Mouse (Mus musculus): ENCODE data around the gene Gm38392. TPM values are rescaled to one million over a fixed set of nuclear protein-coding genes. Genes with fewer than 3 reads are reported as not detected.
A peak's percentile ranks its signal among the peaks of the same experiment; 100 is the strongest.

Gm38392 gene
- polyA plus RNA-seq, 1 experiment, result not detected

DNA sequence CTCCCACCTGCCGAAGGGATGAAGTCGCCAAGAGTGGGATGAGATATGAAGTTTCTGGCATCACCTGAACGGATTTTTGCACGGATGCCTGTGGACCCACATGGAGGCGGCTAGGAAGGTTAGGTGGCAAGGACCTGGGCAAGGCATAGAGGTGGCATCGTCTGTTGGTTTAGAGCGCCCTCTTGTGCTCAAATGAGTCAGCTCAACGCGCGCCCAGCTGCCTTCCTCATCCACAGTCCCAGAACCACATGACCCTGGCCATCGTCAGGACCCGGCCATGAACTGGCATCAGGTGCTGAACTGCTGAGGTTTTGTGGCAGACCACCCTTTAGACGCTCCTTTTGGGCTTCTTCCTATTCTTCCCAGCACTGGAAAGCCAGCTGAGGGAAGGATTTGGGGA is 44.5 kb downstream of the Gm38392 start:
- TF ChIP-seq CTCF (IDR thresholded peaks at IDR 0.05; ENCODE audit: extremely low read depth, insufficient read length, insufficient replicate concordance, low read depth, low read length) (peak; percentile 83), POLR2A (IDR thresholded peaks at IDR 0.05; ENCODE audit: low read depth, low read length) (no peak)
- Histone ChIP-seq H3K4me1 (ENCODE audit: control insufficient read depth, insufficient read depth, insufficient read length, low read length) (no peaks in the 10 kb centered on the region), H3K4me3 (ENCODE audit: low read depth, low read length) (no peak overlapping the region), H3K36me3 (ENCODE audit: control insufficient read depth, insufficient read depth, low read length) (no peaks in the 10 kb centered on the region), H3K27me3 (ENCODE audit: control insufficient read depth, insufficient read depth, low read length) (peaks cover 30% of the 10 kb centered on the region), H3K27ac (ENCODE audit: insufficient read depth, low read depth, low read length) (no peak overlapping the region)
- 2% methylated on average over 13 of the region's 13 CpGs for WGBS

DNA sequence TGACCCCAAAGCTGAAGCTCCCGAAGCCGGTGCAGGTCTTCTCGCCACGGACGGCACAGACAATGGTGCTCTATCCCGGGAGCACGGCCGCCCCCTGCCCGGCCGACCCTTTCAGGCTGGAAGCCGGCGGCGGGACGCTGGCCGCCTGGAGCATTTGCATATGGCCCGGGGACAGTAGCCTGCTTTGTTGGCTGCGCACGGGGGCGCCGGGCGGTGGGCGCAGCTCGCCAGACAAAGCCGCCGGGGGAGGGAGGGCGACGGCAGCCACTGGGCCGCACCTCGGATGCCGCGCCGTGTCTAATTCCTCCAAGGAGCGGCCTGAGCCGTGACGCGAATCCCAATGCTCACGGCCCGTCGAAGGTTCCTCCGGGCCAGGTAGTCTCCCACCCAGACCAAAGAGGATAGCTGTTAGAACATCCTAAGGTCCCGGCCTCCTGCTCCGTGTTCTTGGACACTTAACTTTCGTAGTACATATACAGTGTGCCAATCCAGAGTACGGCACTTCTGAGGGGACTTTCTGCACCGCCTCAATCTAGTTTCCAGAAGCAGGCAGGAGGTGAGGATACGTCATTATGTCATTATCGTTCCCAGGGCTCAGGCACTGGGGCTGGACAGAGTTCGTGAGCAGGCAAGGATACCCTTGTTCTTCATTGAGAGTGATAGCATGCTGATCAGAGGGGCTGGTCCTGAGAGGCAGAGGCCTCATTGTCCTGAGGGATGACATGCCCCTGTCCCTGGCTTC is 45.8 kb downstream of the Gm38392 start:
- H3K4me3 ChIP-seq (ENCODE audit: low read depth, low read length), result no peak overlapping the region

DNA sequence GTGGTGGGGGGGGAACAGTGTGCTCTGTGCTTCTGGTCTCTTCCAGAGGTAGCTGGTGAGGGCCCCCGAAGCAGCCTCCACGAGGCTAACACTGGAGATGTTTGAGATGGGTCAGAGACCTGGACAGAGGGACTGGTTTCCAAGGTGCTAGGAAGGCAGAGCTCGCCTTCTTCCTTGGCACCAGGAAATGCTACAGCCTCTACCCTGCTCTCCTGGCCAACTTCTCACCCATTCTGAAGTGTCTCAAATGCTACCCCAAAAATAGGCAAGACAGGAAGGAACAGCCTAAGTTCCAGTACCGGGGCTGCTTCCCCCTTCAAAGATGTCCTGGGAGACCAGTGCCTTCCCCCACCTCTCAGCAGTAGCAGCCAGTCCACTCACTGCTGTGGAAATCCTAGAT is 47.6 kb downstream of the Gm38392 start:
- no peaks in the 10 kb centered on the region for H3K36me3 ChIP-seq (ENCODE audit: control insufficient read depth, insufficient read depth, low read length)
- H3K27ac ChIP-seq (ENCODE audit: insufficient read depth, low read depth, low read length), result no peak overlapping the region
- no peak for TF ChIP-seq CTCF (IDR thresholded peaks at IDR 0.05; ENCODE audit: extremely low read depth, insufficient read length, insufficient replicate concordance, low read depth, low read length)
- peaks cover 30% of the 10 kb centered on the region for H3K27me3 ChIP-seq (ENCODE audit: control insufficient read depth, insufficient read depth, low read length)
- no peak overlapping the region for H3K4me3 ChIP-seq (ENCODE audit: low read depth, low read length)
- no peaks in the 10 kb centered on the region for H3K4me1 ChIP-seq (ENCODE audit: control insufficient read depth, insufficient read depth, insufficient read length, low read length)
- WGBS, result 62% methylated on average over 4 of the region's 4 CpGs

More for the DNA sequence above, 45.8 kb downstream of the Gm38392 start:
- Histone ChIP-seq H3K4me1 (ENCODE audit: control insufficient read depth, insufficient read depth, insufficient read length, low read length) (no peaks in the 10 kb centered on the region), H3K36me3 (ENCODE audit: control insufficient read depth, insufficient read depth, low read length) (no peaks in the 10 kb centered on the region), H3K27me3 (ENCODE audit: control insufficient read depth, insufficient read depth, low read length) (peaks cover 30% of the 10 kb centered on the region), H3K27ac (ENCODE audit: insufficient read depth, low read depth, low read length) (no peak overlapping the region)
- TF ChIP-seq CTCF (IDR thresholded peaks at IDR 0.05; ENCODE audit: extremely low read depth, insufficient read length, insufficient replicate concordance, low read depth, low read length) (no peak), POLR2A (IDR thresholded peaks at IDR 0.05; ENCODE audit: low read depth, low read length) (no peak)
- 8% methylated on average over 41 of the region's 48 CpGs for WGBS

DNA sequence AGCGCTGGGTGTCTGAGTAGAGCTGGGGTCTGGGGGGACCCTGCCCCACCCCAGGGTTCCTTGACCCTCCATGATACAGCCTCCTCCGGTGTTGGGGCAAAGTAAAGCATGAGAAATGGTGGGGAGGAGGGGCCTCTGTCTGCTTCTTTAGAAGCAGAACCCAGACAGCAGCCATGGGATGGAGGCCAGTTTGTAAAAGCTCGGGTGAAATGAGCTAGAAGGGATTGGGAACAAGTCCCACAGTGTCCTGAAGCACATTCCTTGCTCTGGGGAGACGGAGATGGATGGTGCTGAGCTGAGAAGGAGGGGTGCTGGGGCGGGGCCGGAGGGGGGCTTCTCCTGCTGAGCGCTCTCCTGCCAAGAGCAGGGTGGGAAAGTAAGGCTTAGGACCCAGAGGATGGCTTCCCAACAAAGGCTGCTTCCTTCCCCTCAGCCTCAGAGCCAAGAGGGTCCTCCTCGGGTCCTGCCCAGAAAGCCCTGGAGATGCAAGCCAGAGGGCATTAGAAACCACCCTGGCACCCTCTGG is 48.1 kb downstream of the Gm38392 start:
- peaks cover 30% of the 10 kb centered on the region for H3K27me3 ChIP-seq (ENCODE audit: control insufficient read depth, insufficient read depth, low read length)
- TF ChIP-seq CTCF (IDR thresholded peaks at IDR 0.05; ENCODE audit: extremely low read depth, insufficient read length, insufficient replicate concordance, low read depth, low read length), result no peak
- no peak for TF ChIP-seq POLR2A (IDR thresholded peaks at IDR 0.05; ENCODE audit: low read depth, low read length)
- WGBS, result 54% methylated on average over 8 of the region's 8 CpGs
- no peaks in the 10 kb centered on the region for H3K36me3 ChIP-seq (ENCODE audit: control insufficient read depth, insufficient read depth, low read length)
- H3K4me3 ChIP-seq (ENCODE audit: low read depth, low read length), result no peak overlapping the region
- H3K27ac ChIP-seq (ENCODE audit: insufficient read depth, low read depth, low read length), result no peak overlapping the region
- no peaks in the 10 kb centered on the region for H3K4me1 ChIP-seq (ENCODE audit: control insufficient read depth, insufficient read depth, insufficient read length, low read length)

DNA sequence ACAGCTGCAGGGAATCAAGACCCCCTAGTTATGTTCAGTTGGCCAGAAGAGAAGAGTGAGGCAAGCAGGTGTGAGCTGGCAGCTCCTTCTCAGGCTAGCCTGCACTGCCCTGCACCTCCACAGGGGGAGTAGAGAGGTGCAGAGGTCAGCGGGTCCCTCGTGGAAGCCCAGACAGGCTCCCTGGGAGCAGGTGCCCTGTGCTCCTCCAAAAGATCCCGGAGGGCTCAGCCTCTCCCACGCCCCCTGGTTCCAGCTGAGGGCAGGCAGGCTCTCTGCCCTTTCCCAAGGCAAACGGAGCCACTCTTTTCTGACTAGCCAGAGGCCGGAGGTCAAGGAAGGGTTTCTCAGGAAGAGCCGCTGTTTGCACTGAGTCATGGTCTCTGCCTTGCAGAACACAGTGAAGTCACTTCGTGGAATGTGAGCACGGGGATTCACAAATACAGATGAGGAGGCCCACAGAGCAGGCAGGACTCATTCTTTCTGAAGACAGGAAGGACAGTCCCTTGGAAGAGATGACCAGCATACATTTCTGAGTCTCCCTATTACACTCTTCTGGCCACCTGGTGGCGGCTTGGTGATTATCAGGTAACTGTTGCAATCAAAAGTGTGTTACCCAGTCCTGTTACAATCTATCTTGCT is 49.3 kb downstream of the Gm38392 start:
- H3K27me3 ChIP-seq (ENCODE audit: control insufficient read depth, insufficient read depth, low read length), result peaks cover 38% of the 10 kb centered on the region
- no peak overlapping the region for H3K4me3 ChIP-seq (ENCODE audit: low read depth, low read length)
- H3K4me1 ChIP-seq (ENCODE audit: control insufficient read depth, insufficient read depth, insufficient read length, low read length), result no peaks in the 10 kb centered on the region
- no peaks in the 10 kb centered on the region for H3K36me3 ChIP-seq (ENCODE audit: control insufficient read depth, insufficient read depth, low read length)
- no peak for TF ChIP-seq POLR2A (IDR thresholded peaks at IDR 0.05; ENCODE audit: low read depth, low read length)
- peak; percentile 43; the same call in 1 of the 2 replicates for TF ChIP-seq CTCF (IDR thresholded peaks at IDR 0.05; ENCODE audit: extremely low read depth, insufficient read length, insufficient replicate concordance, low read depth, low read length)
- 7% methylated on average over 10 of the region's 10 CpGs for WGBS
- no peak overlapping the region for H3K27ac ChIP-seq (ENCODE audit: insufficient read depth, low read depth, low read length)

DNA sequence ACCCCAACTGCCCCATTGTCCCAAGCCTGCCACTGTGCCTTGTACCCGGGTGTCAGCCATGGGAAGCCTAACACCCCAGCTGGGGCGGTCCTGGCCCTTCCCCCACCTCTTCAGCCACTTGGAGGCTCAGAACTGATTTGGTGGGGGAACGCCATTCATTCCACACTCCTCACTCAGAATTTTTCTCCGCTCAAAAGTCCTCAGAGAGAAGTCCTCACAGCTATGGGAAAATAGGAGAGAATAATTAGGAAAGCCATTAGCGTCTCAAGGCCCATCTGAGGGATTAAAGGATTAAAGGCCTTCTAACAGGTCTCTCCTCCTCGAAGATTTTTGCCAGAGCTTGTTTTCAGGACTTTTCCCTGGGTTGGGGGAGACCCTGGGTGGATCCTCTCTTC is 49.9 kb downstream of the Gm38392 start:
- Histone ChIP-seq H3K27ac (ENCODE audit: insufficient read depth, low read depth, low read length) (no peak overlapping the region), H3K4me3 (ENCODE audit: low read depth, low read length) (no peak overlapping the region), H3K36me3 (ENCODE audit: control insufficient read depth, insufficient read depth, low read length) (no peaks in the 10 kb centered on the region), H3K4me1 (ENCODE audit: control insufficient read depth, insufficient read depth, insufficient read length, low read length) (no peaks in the 10 kb centered on the region), H3K27me3 (ENCODE audit: control insufficient read depth, insufficient read depth, low read length) (peaks cover 35% of the 10 kb centered on the region)
- 67% methylated on average over 6 of the region's 6 CpGs for WGBS
- TF ChIP-seq POLR2A (IDR thresholded peaks at IDR 0.05; ENCODE audit: low read depth, low read length), result no peak
- TF ChIP-seq CTCF (IDR thresholded peaks at IDR 0.05; ENCODE audit: extremely low read depth, insufficient read length, insufficient replicate concordance, low read depth, low read length), result no peak

DNA sequence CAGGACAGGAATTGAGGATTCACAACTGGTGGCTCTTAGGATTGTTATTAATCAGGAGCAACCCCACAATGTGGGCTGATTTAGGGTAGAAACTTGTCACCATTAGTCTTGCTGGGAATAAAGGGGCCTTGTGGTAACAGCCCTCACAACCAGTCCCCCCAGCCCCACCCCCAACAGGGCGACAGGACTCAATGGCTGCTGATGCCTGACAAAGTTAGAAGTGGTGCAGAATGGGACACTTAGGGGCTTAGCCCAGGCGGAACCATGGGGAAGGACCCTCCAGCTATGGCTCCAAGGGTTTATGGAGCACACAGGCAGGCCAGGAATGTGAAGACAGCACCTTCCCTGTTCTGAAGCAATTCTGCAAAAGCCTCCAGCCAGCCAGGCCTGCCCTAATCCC is 51.4 kb downstream of the Gm38392 start:
- 86% methylated on average over 2 of the region's 2 CpGs for WGBS
- Histone ChIP-seq H3K4me1 (ENCODE audit: control insufficient read depth, insufficient read depth, insufficient read length, low read length) (no peaks in the 10 kb centered on the region), H3K4me3 (ENCODE audit: low read depth, low read length) (no peak overlapping the region), H3K36me3 (ENCODE audit: control insufficient read depth, insufficient read depth, low read length) (no peaks in the 10 kb centered on the region), H3K27me3 (ENCODE audit: control insufficient read depth, insufficient read depth, low read length) (peaks cover 27% of the 10 kb centered on the region), H3K27ac (ENCODE audit: insufficient read depth, low read depth, low read length) (no peak overlapping the region)
- TF ChIP-seq POLR2A (IDR thresholded peaks at IDR 0.05; ENCODE audit: low read depth, low read length) (no peak), CTCF (IDR thresholded peaks at IDR 0.05; ENCODE audit: extremely low read depth, insufficient read length, insufficient replicate concordance, low read depth, low read length) (no peak)
